In the genomic region with DNA sequence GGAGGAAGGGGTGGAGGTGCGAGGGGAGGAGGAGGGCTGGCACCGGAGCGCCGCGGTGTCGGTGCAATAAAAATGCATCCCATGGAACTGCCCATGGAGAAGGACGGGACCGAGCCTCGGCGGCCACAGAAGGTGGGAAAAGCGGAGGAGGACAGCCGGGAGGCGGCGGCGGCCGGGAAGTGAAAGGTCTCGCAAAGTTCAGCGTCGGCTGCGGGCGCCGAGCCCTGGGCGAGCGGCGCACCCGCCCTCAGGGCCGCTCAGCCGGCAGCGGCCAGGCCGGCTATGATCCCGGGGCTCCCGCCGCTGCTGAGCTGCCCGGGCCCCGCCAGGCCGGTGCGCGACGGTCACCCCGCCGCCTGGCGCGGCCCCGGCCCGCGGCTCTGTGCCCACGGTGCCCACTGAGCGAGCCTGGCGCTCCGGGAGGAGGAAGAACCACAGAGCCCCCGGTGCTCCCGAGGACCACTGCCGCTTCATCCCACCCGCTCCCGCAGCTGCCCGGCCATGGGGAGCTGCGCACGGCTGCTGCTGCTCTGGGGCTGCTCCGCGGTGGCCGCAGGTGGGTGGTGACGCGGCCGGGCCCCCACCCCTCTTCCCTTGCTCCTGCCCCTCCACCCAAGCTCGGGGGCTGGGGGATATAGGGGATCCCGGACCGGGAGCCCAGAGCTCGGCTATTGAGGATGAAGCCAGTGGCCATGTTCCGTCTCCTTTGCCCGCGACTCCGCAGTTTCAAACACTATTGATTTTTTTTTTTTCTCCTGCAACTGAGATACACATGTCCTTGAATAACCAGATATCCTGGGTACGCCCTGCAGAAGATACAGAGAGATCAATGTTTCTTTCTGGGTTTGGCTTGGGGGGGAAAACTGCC, we compare ENCODE assay signal across 8 mouse cellular contexts. TPM values are rescaled to one million over a fixed set of nuclear protein-coding genes. Genes with fewer than 3 reads are reported as not detected.
DNase-seq lines count a peak whose midpoint lies in the region; ATAC-seq and TF ChIP-seq lines count a peak whose summit lies in the region.

No protein-coding gene starts in this region.

- H3K4me2 ChIP-seq in intestine, embryonic 16.5 days (ENCODE audit: low read depth, low read length), result peak overlapping the region; percentile 100
- peak overlapping the region; percentile 99 for H3K4me2 ChIP-seq in liver, embryonic 16.5 days (ENCODE audit: low read depth, low read length)
- H3K4me2 ChIP-seq in neural tube, embryonic 13.5 days, result peak overlapping the region; percentile 72

- peak; percentile 23 to 51 for DNase-seq in urinary bladder, adult 18-20 months (ENCODE audit: low spot score in 2 of 2)
- DNase-seq in urinary bladder, postnatal 10 days (ENCODE audit: low spot score), result no peak
- DNase-seq in gastrocnemius, postnatal 4 days (ENCODE audit: low spot score in 2 of 2), result peak; percentile 29 to 37
- DNase-seq in layer of hippocampus, adult 11-12 months (ENCODE audit: low spot score), result no peak

- no peaks in the 10 kb centered on the region for H3K9me3 ChIP-seq in intestine, embryonic 16.5 days (ENCODE audit: control insufficient read depth, low read length)
- no peaks in the 10 kb centered on the region for H3K9me3 ChIP-seq in liver, embryonic 16.5 days (replicated peaks; ENCODE audit: control insufficient read depth, low read length)
- no peaks in the 10 kb centered on the region for H3K9me3 ChIP-seq in neural tube, embryonic 13.5 days

- H3K27ac ChIP-seq in cortical plate, adult 2 months (ENCODE audit: insufficient read depth, low read length), result peak overlapping the region; percentile 15; the same call in 1 of the 2 replicates
- no peak overlapping the region for H3K27ac ChIP-seq in intestine, embryonic 16.5 days (ENCODE audit: low read length)
- no peak overlapping the region for H3K27ac ChIP-seq in liver, embryonic 16.5 days (ENCODE audit: low read length)
- peak overlapping the region; percentile 78 for H3K27ac ChIP-seq in neural tube, embryonic 13.5 days (replicated peaks)

- 0 out of 2 replicates have a peak, but pooled peaks cover 6% of the 10 kb centered on the region for H3K27me3 ChIP-seq in intestine, embryonic 16.5 days (replicated peaks; ENCODE audit: control insufficient read depth, insufficient read depth, low read length)
- H3K27me3 ChIP-seq in liver, embryonic 16.5 days (ENCODE audit: control insufficient read depth, insufficient read depth, low read depth, low read length), result peaks cover 41% of the 10 kb centered on the region
- peaks cover 16% of the 10 kb centered on the region; the same call in 1 of the 2 replicates for H3K27me3 ChIP-seq in neural tube, embryonic 13.5 days

- H3K4me3 ChIP-seq in cortical plate, adult 2 months (ENCODE audit: insufficient read depth, low read length), result peak overlapping the region; percentile 52
- peak overlapping the region; percentile 79 for H3K4me3 ChIP-seq in intestine, embryonic 16.5 days (ENCODE audit: low read length)
- H3K4me3 ChIP-seq in liver, embryonic 16.5 days (ENCODE audit: low read depth, low read length), result peak overlapping the region; percentile 70
- H3K4me3 ChIP-seq in neural tube, embryonic 13.5 days, result peak overlapping the region; percentile 85

- WGBS in intestine, embryonic 16.5 days, result under 1% methylated on average over 60 of the region's 73 CpGs
- under 1% methylated on average over 60 of the region's 73 CpGs for WGBS in liver, embryonic 16.5 days (ENCODE audit: insufficient replicate concordance)
- under 1% methylated on average over 54 of the region's 73 CpGs for WGBS in neural tube, embryonic 13.5 days

- no peak for TF ChIP-seq POLR2A in cortical plate, adult 2 months (IDR thresholded peaks at IDR 0.05; ENCODE audit: extremely low read depth, insufficient read depth, low read length)

- peak overlapping the region; percentile 74 for H3K9ac ChIP-seq in intestine, embryonic 16.5 days (ENCODE audit: low read depth, low read length)
- H3K9ac ChIP-seq in liver, embryonic 16.5 days (ENCODE audit: low read depth, low read length), result peak overlapping the region; percentile 67
- peak overlapping the region; percentile 92 for H3K9ac ChIP-seq in neural tube, embryonic 13.5 days

- no peak for TF ChIP-seq CTCF in cortical plate, adult 2 months (IDR thresholded peaks at IDR 0.05; ENCODE audit: extremely low read depth, insufficient read depth, low read length)

- H3K4me1 ChIP-seq in cortical plate, adult 2 months (ENCODE audit: control insufficient read depth, insufficient read depth, low read length), result no peaks in the 10 kb centered on the region
- peaks cover 10% of the 10 kb centered on the region for H3K4me1 ChIP-seq in intestine, embryonic 16.5 days (ENCODE audit: control insufficient read depth, insufficient read depth, low read length)
- peaks cover 14% of the 10 kb centered on the region for H3K4me1 ChIP-seq in liver, embryonic 16.5 days (ENCODE audit: control insufficient read depth, low read depth, low read length)
- peaks cover 30% of the 10 kb centered on the region for H3K4me1 ChIP-seq in neural tube, embryonic 13.5 days (replicated peaks)

- peak; percentile 71 for ATAC-seq in intestine, embryonic 16.5 days
- ATAC-seq in liver, embryonic 16.5 days (ENCODE audit: low read depth), result peak; percentile 56
- ATAC-seq in neural tube, embryonic 13.5 days (ENCODE audit: low read depth), result peak; percentile 80

- H3K36me3 ChIP-seq in intestine, embryonic 16.5 days (ENCODE audit: control insufficient read depth, insufficient read depth, low read length), result no peaks in the 10 kb centered on the region
- no peaks in the 10 kb centered on the region for H3K36me3 ChIP-seq in liver, embryonic 16.5 days (ENCODE audit: control insufficient read depth, insufficient read depth)
- peaks cover 10% of the 10 kb centered on the region; the same call in 1 of the 2 replicates for H3K36me3 ChIP-seq in neural tube, embryonic 13.5 days

RNA-seq across cellular contexts. Expression of a gene that starts 0.7 kb away (rescaled TPM):
- 4.5 and 5.7 TPM in 2 replicates for polyA plus RNA-seq in cortical plate, adult 2 months (2012; rRNA removed)
- total RNA-seq in gastrocnemius, postnatal 4 days (2021), result 10 to 100 TPM; 11.0 to 11.9 TPM
- 0.22 and 0.23 TPM in 2 replicates for polyA plus RNA-seq in intestine, embryonic 16.5 days (2015; fragmentation: Nextera tagmentation; extraction: Ambion mirVana)
- 0.22 and 0.23 TPM in 2 replicates for polyA plus RNA-seq in liver, embryonic 16.5 days (2015; fragmentation: Nextera tagmentation; extraction: Ambion mirVana)
- polyA plus RNA-seq in neural tube, embryonic 13.5 days (2015; fragmentation: Nextera tagmentation; extraction: Ambion mirVana), result 0.81 and 0.93 TPM in 2 replicates

RNA-seq across cellular contexts. Expression of a gene that starts 51.7 kb away (rescaled TPM):
- polyA plus RNA-seq in cortical plate, adult 2 months (2012; rRNA removed), result 40.4 and 41.6 TPM in 2 replicates
- 10 to 100 TPM; 16.1 to 16.9 TPM for total RNA-seq in gastrocnemius, postnatal 4 days (2021)
- polyA plus RNA-seq in intestine, embryonic 16.5 days (2015; fragmentation: Nextera tagmentation; extraction: Ambion mirVana), result 88.2 and 94.6 TPM in 2 replicates
- polyA plus RNA-seq in liver, embryonic 16.5 days (2015; fragmentation: Nextera tagmentation; extraction: Ambion mirVana), result 41.3 and 53.2 TPM in 2 replicates
- polyA plus RNA-seq in neural tube, embryonic 13.5 days (2015; fragmentation: Nextera tagmentation; extraction: Ambion mirVana), result 65.8 and 80.0 TPM in 2 replicates

Comparison
In these comparisons a context has a peak if more than half of its experiments do, and no peak if none do; other contexts are left out.
1. DNase-seq: peak in urinary bladder, adult 18-20 months (2 of 2) and gastrocnemius, postnatal 4 days (2 of 2); none in urinary bladder, postnatal 10 days (single experiment) and layer of hippocampus, adult 11-12 months (single experiment).
2. H3K27ac ChIP-seq: peak in cortical plate, adult 2 months (single experiment) and neural tube, embryonic 13.5 days (single experiment); none in intestine, embryonic 16.5 days (single experiment) and liver, embryonic 16.5 days (single experiment).
3. Peak in every context shown above with its lines, with median percentiles within 50 percentile points of each other: H3K4me3 ChIP-seq, ATAC-seq, H3K4me2 ChIP-seq and H3K9ac ChIP-seq.